Mouse (Mus musculus) 3134 (cell line): ENCODE results near the gene Rnf126.
"Not testable (repeated sequence)": the region's sequence is repeated elsewhere in the genome, so short reads cannot be mapped to it uniquely, and the experiment has no call there.

ENCODE experiments used
- DNase-seq: peaks from one replicate; pipeline ENCODE4 v3.0.0-alpha.2; 2011; ENCODE audit warnings: low spot score; ENCODE audit not compliant: insufficient read length; ENCODE audit errors: extremely low read depth

Gene Rnf126

GRCm38 (mm10) chr10:79767372-79768244, 856 bp upstream of the Rnf126 start:
- DNase-seq = peak; percentile 97

- no peak for DNase-seq
Measured at GRCm38 (mm10) chr10:79766001-79766507, 698 bp downstream of the Rnf126 start.

GRCm38 (mm10) chr10:79765228-79765745, 1.5 kb downstream of the Rnf126 start:
- no peak for DNase-seq

GRCm38 (mm10) chr10:79764234-79764633, 2.5 kb downstream of the Rnf126 start:
- DNase-seq = no peak

GRCm38 (mm10) chr10:79762875-79763274, 3.9 kb downstream of the Rnf126 start:
- no peak for DNase-seq

- no peak for DNase-seq
Measured at GRCm38 (mm10) chr10:79760603-79761143, 6.1 kb downstream of the Rnf126 start.

GRCm38 (mm10) chr10:79759675-79760074, 7.1 kb downstream of the Rnf126 start:
- DNase-seq = not testable (repeated sequence)

GRCm38 (mm10) chr10:79756660-79757059, 10.1 kb downstream of the Rnf126 start:
- no peak for DNase-seq

- no peak for DNase-seq
Measured at GRCm38 (mm10) chr10:79755854-79756253, 10.9 kb downstream of the Rnf126 start.

- no peak for DNase-seq
Measured at GRCm38 (mm10) chr10:79754856-79755516, 11.8 kb downstream of the Rnf126 start, which contains the start of gene Fgf22. Gene Fgf22 (plus strand): TSS chr10:79755076.

GRCm38 (mm10) chr10:79748496-79748895, 18.3 kb downstream of the Rnf126 start:
- DNase-seq = no peak

GRCm38 (mm10) chr10:79746774-79747151, 20.0 kb downstream of the Rnf126 start:
- no peak for DNase-seq

- peak; percentile 97 for DNase-seq
Measured at GRCm38 (mm10) chr10:79745898-79746773, 20.6 kb downstream of the Rnf126 start, which contains the start of gene Polrmt. Gene Polrmt (minus strand): TSS chr10:79746581.

- no peak for DNase-seq
Measured at GRCm38 (mm10) chr10:79745411-79745810, 21.3 kb downstream of the Rnf126 start.

GRCm38 (mm10) chr10:79743650-79744365, 22.9 kb downstream of the Rnf126 start:
- DNase-seq = no peak

- DNase-seq = no peak
Measured at GRCm38 (mm10) chr10:79743161-79743560, 23.6 kb downstream of the Rnf126 start.

GRCm38 (mm10) chr10:79740863-79741262, 25.9 kb downstream of the Rnf126 start:
- no peak for DNase-seq

GRCm38 (mm10) chr10:79739234-79739633, 27.5 kb downstream of the Rnf126 start:
- no peak for DNase-seq

- DNase-seq = no peak
Measured at GRCm38 (mm10) chr10:79738259-79738658, 28.5 kb downstream of the Rnf126 start.
